Mouse (Mus musculus): Measurements from ENCODE around the gene Fancc.

DNA sequence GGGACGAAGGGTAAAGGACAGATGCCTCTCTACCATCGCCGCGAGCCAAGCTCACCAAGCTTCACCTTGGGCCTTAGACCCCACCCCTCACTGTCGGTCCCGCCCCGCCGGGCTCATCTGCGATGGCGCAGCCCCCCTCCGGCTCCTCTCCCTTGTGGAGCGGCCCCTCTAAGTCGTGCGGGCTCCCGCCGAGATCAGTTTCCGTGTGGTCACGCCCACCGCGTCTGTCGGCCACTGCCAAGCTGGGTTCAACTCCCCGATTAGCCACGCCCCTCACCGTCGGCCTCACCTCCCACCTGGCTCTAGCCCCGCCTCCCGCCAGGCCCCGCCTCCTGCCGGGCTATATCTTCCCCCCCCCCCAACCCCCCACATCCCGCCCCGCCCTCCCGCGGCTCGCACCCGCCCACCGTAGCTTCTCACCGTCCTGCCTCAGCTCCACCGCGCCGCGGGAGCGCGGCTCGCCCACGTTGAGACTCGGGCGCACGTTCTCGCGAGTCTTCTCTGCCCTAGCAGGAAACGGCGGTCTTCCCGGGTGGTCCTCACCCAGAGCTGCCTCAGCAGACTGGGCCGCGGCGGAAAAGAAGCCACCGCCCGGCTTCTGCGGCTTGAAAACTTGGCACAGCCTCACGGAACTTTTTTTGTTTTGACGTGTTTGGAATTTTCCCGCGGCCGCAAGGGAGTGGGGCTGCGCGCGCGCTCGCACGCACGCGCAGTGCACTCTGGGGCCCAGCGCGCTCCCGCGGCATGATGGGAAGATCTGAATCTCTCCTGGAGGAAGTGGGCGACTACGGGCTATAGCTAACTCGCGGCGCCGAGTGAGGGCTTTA lies 65.8 kb downstream of the Fancc start:
- TF ChIP-seq EP300 (optimal IDR thresholded peaks at IDR 0.05): peak; percentile 85
- 0 out of 2 replicates have a peak, but pooled peaks have one; percentile 5 for TF ChIP-seq CTCF (IDR thresholded peaks at IDR 0.05; ENCODE audit: low read depth)

Measured in stomach, postnatal 0 days (tissue).